Mouse (Mus musculus) E14TG2a.4 (cell line): ENCODE measurements around the gene Thada.

ENCODE experiments used
- CTCF ChIP-seq: conservative IDR thresholded peaks from 2 replicates; pipeline ENCODE4 v1.5.1; 2014; ENCODE audit warnings: low read length
- POU5F1 ChIP-seq: IDR thresholded peaks from 2 replicates; pipeline ENCODE4 v1.6.1; 2014; ENCODE audit warnings: low read length, borderline replicate concordance

- TF ChIP-seq CTCF: no peak
- no peak for TF ChIP-seq POU5F1
Observed at GRCm38 (mm10) chr17:84156748-84157742, 309.0 kb downstream of the Thada start.
